Mouse (Mus musculus) ES-Bruce4 (cell line): ENCODE data around the gene Lrmda. TPM values are rescaled to one million over a fixed set of nuclear protein-coding genes. Genes with fewer than 3 reads are reported as not detected.

Experiments used
- H3K27ac ChIP-seq: 2 replicates; pipeline ENCODE4 v1.5.1; 2012; ENCODE audit warnings: low read length, inconsistent platforms; ENCODE audit not compliant: insufficient read depth
- H3K27me3 ChIP-seq: 2 replicates; pipeline ENCODE4 v1.6.1; 2012; ENCODE audit warnings: mild to moderate bottlenecking, low read length, inconsistent platforms; ENCODE audit not compliant: control insufficient read depth, poor library complexity, insufficient read depth, severe bottlenecking
- H3K36me3 ChIP-seq: 2 replicates; pipeline ENCODE4 v1.6.1; 2012; ENCODE audit warnings: inconsistent platforms, mild to moderate bottlenecking, low read length, moderate library complexity; ENCODE audit not compliant: control insufficient read depth, poor library complexity, insufficient read depth, severe bottlenecking
- H3K4me1 ChIP-seq: one replicate; pipeline ENCODE4 v1.8.1; 2011; ENCODE audit warnings: low read length; ENCODE audit not compliant: control insufficient read depth, insufficient read depth
- H3K4me3 ChIP-seq: 2 replicates; pipeline ENCODE4 v1.5.1; 2011; ENCODE audit warnings: low read depth, mild to moderate bottlenecking, low read length
- H3K9ac ChIP-seq: 2 replicates; pipeline ENCODE4 v1.6.1; 2012; ENCODE audit warnings: low read depth, mild to moderate bottlenecking, inconsistent platforms; ENCODE audit not compliant: poor library complexity, severe bottlenecking
- H3K9me3 ChIP-seq: replicated peaks from 2 replicates; pipeline ENCODE4 v1.6.1; 2012; ENCODE audit warnings: mild to moderate bottlenecking, low read length, inconsistent platforms; ENCODE audit not compliant: control insufficient read depth, poor library complexity, insufficient read depth, severe bottlenecking
- CTCF ChIP-seq: IDR thresholded peaks from one replicate; pipeline ENCODE4 v1.8.1; 2011; ENCODE audit warnings: low read depth, low read length
- EP300 ChIP-seq: IDR thresholded peaks from 2 replicates; pipeline ENCODE4 v1.6.1; 2011; ENCODE audit warnings: low read depth, low read length; ENCODE audit not compliant: insufficient read depth
- POLR2A ChIP-seq: IDR thresholded peaks from one replicate; pipeline ENCODE4 v1.8.1; 2011; ENCODE audit warnings: low read length; ENCODE audit not compliant: insufficient read depth
- polyA plus RNA-seq: library from polyadenylated mRNA; stranded (reverse); fragments of >200 nt; gene quantifications from 2 replicates; pipeline ENCODE4 v1.2.4, GENCODE M21; 2011; ENCODE audit warnings: low read depth; ENCODE audit not compliant: missing spikeins, insufficient read depth, insufficient read length

Gene Lrmda
- polyA plus RNA-seq, 1 experiment, result not detected

DNA sequence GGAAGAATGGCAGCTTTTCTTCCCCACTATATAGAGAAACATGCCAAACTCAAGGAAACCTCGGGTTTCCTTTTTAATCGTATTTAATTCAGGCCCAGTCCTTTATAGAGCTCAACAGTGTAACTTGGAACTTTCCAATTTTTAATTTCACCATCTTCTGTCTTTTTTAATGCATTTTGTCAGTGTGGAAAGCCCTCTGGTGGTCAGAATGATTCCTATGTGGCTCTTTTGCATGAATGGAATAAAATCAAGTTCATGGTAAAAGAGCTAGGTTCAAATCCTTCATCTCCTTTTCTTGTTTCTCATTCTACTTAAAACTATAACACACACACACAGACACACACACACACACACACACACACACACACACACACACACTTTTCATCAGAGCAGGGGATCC lies 425.0 kb downstream of the Lrmda start:
- no peaks in the 10 kb centered on the region for H3K27me3 ChIP-seq
- no peak overlapping the region for H3K4me3 ChIP-seq
- TF ChIP-seq CTCF, result no peak
- TF ChIP-seq POLR2A, result no peak
- TF ChIP-seq EP300, result no peak
- H3K9ac ChIP-seq, result no peak overlapping the region
- no peak overlapping the region for H3K27ac ChIP-seq
- H3K9me3 ChIP-seq, result no peaks in the 10 kb centered on the region
- no peaks in the 10 kb centered on the region for H3K4me1 ChIP-seq
- no peaks in the 10 kb centered on the region for H3K36me3 ChIP-seq

DNA sequence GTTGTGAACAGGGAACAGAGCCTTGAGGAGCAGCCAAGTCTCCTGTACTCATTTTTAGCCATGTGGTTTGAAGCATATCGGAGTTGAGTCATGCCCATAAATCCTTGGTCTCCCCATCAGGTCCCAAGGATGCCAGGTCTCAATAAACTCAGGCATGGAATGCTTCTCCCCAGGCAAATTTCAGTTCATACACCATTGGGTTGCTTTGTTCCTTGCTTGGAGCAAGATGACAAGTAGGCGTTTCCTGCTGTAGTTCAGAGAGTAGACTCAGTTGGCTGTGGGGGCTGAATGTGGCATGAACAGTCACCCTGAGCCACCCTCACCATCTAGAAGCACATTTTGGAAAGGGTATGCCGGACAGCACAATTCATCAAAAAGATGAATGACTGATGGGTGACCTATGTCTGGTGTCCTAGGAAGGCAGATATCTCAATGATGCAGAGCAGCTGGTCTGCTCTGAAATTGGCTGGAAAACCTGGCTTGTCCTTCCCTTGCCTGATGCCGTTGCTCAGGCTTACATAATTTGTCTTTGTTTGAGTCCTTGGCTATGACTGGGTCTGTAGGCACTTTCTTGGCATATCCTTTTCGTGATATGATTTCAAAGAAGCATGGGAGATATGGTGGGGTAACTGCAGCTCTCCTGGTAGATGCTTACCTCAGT lies 425.8 kb downstream of the Lrmda start:
- no peak overlapping the region for H3K9ac ChIP-seq
- H3K27ac ChIP-seq, result no peak overlapping the region
- TF ChIP-seq POLR2A, result no peak
- no peak for TF ChIP-seq EP300
- no peak for TF ChIP-seq CTCF
- no peak overlapping the region for H3K4me3 ChIP-seq
- H3K9me3 ChIP-seq, result no peaks in the 10 kb centered on the region
- H3K36me3 ChIP-seq, result no peaks in the 10 kb centered on the region
- H3K4me1 ChIP-seq, result no peaks in the 10 kb centered on the region
- no peaks in the 10 kb centered on the region for H3K27me3 ChIP-seq

DNA sequence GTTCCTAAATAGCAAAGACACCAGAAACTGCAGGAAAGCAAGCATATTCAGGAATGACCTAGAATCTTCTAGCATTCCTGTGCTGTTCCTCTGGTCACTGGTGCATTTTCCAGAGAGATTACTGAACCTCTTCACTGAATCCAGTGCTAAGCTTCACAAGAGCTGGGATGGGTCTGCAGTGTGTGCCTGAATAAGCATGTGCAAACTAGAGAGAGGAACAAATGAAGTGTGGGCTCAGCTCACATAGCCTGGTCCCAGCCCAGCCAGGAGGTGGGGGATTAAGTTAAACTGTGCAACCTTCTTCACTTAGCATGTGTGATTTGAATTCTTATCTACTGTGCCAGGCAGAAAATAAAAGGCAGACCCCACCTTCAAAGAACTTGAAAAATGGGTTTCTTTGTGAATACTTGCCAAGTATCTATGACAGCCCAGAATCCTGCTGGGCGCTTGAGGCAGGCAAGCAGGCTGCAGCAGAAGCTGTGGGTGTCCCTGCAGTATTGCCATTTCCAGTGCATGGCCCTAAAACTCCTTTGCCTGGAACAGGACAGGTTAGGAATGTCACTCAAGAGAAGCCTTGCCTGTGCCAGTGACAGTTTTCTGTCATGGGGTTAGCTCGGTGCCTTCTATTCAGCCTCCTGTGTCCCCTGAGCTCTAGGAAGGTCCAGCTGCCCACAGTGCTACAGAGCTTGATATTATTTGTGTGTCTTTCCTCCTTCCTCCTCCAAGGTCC lies 426.5 kb downstream of the Lrmda start:
- TF ChIP-seq POLR2A (no peak), CTCF (no peak), EP300 (no peak)
- Histone ChIP-seq H3K4me1 (no peaks in the 10 kb centered on the region), H3K27ac (no peak overlapping the region), H3K27me3 (no peaks in the 10 kb centered on the region), H3K36me3 (no peaks in the 10 kb centered on the region), H3K4me3 (no peak overlapping the region), H3K9ac (no peak overlapping the region), H3K9me3 (no peaks in the 10 kb centered on the region)

DNA sequence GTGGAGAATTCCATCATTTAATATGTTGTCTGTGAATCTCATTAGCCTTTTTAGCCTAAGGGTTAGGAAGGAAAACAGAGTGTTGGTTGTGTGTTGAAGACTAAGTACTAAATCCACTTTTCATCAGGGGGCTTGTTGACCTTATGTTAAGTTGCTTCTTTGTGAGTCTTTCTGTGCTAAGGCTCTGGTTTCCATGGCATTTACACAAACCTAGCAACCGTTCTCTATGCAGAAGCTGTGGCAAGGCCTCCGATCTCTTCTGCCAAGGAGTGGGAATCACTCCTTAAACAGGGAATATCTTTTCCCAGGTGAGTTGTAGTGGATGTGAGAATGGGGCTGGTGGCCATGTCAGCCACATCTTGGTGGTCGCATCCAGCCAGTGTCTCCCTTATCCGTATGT lies 432.1 kb downstream of the Lrmda start:
- H3K27me3 ChIP-seq, result no peaks in the 10 kb centered on the region; the same call in 1 of the 2 replicates
- no peaks in the 10 kb centered on the region for H3K36me3 ChIP-seq
- H3K4me3 ChIP-seq, result no peak overlapping the region
- TF ChIP-seq EP300 (no peak), POLR2A (no peak), CTCF (no peak)
- no peak overlapping the region for H3K27ac ChIP-seq
- H3K9ac ChIP-seq, result no peak overlapping the region
- H3K9me3 ChIP-seq, result no peaks in the 10 kb centered on the region
- H3K4me1 ChIP-seq, result no peaks in the 10 kb centered on the region

DNA sequence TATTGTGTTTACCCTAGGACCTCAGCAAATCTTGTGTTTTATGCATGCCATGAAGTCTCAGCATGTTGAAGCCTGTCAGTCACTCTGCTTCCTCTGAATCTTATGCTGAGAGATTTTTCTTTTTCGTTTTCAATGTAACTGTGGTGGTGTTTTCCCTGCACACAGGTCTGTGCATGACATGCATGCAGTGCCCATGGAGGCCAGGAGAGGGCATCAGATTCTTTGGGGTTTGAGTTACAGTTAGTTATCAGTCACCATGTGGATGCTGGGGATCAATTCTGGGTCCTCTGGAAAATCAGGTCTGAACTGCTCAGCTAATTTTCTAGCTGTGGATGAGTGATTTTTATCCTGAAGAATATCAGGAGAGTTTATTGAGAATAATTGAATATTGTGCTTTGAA lies 444.8 kb downstream of the Lrmda start:
- TF ChIP-seq POLR2A (no peak), EP300 (no peak), CTCF (peak; percentile 31)
- Histone ChIP-seq H3K4me1 (no peaks in the 10 kb centered on the region), H3K27me3 (no peaks in the 10 kb centered on the region), H3K4me3 (no peak overlapping the region), H3K9me3 (no peaks in the 10 kb centered on the region), H3K27ac (no peak overlapping the region), H3K36me3 (no peaks in the 10 kb centered on the region), H3K9ac (no peak overlapping the region)

DNA sequence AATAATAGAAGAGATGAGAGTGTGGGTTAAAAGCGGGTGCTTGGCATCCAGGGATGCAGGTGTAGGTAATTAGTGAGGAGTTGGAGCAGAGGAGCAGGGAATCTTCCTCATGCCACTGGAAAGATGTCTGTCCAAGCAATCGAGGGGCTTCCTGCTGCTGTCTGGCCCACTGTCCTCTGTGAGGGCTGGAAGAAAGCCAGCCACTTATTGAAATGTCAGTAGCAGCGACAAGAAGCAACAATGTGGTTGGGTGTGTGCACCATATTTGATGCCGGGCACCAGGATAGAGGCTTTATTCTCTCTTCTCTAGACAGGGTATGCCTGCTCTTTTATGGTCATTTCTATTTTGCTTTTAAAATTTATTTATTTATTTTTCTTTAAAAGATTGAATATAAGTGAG lies 451.5 kb downstream of the Lrmda start:
- Histone ChIP-seq H3K27me3 (no peaks in the 10 kb centered on the region), H3K4me3 (no peak overlapping the region), H3K36me3 (no peaks in the 10 kb centered on the region), H3K27ac (no peak overlapping the region), H3K4me1 (no peaks in the 10 kb centered on the region), H3K9me3 (no peaks in the 10 kb centered on the region), H3K9ac (no peak overlapping the region)
- no peak for TF ChIP-seq POLR2A
- no peak for TF ChIP-seq CTCF
- no peak for TF ChIP-seq EP300
